Mouse (Mus musculus): ENCODE measurements around the gene Fam163b. TPM values are rescaled to one million over a fixed set of nuclear protein-coding genes. Genes with fewer than 3 reads are reported as not detected.

Fam163b gene
- total and polyA plus RNA-seq, 3 experiments: not detected

DNA sequence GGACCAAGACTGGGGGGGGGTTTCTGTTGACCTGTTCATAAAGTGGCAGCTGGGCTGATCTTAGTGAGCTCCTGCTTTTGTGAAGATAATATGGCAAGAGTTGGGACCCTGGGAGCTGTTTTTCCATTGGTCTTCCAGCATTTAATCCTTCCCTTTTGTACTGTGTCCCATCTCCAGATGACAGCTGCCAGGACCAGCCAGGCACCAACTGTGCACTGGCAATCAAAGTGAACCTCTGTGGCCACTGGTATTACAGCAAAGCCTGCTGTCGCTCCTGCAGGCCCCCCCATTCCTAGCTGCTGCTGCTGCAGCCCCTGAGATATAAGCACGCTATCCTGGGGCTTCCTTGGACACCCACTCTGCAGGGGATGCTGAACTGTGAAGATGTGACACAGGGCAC, 34.1 kb downstream of the Fam163b start:
- no peak for DNase-seq (ENCODE audit: low read depth, low spot score)
- Histone ChIP-seq H3K9ac (ENCODE audit: control insufficient read depth, low read depth, low read length, poor library complexity, severe bottlenecking) (no peak overlapping the region), H3K4me1 (ENCODE audit: control insufficient read depth in 1 of 2, insufficient read depth in 2 of 2, low read length in 2 of 2) (peaks cover 0 to 4% of the 10 kb centered on the region in 2 experiments; a peak in 1 of 4 replicates), H3K36me3 (ENCODE audit: control insufficient read depth in 1 of 2, insufficient read depth in 2 of 2, low read length in 2 of 2) (peaks cover 0 to 2% of the 10 kb centered on the region in 2 experiments; a peak in 1 of 4 replicates), H3K79me2 (ENCODE audit: control insufficient read depth, insufficient read depth, low read length, poor library complexity) (no peaks in the 10 kb centered on the region), H3K27ac (ENCODE audit: control insufficient read depth, low read depth, low read length) (no peak overlapping the region), H3K4me3 (ENCODE audit: control insufficient read depth in 1 of 2, insufficient read depth in 1 of 2, low read depth in 2 of 2, low read length in 2 of 2) (no peak overlapping the region), H3K9me3 (replicated peaks; ENCODE audit: insufficient read depth, low read length) (no peaks in the 10 kb centered on the region), H3K27me3 (ENCODE audit: control insufficient read depth in 1 of 2, insufficient read depth in 2 of 2, low read length in 2 of 2) (peaks cover 0 to 3% of the 10 kb centered on the region in 2 experiments; a peak in 2 of 4 replicates)
- no peak for TF ChIP-seq USF2 (IDR thresholded peaks at IDR 0.05; ENCODE audit: borderline replicate concordance in 1 of 2, insufficient read depth in 1 of 2, low read depth in 1 of 2, low read length in 2 of 2)
- TF ChIP-seq ZMIZ1 (IDR thresholded peaks at IDR 0.05; ENCODE audit: low read depth, low read length): no peak
- no peak for TF ChIP-seq TBP (IDR thresholded peaks at IDR 0.05; ENCODE audit: low read depth, low read length)
- no peak for TF ChIP-seq HCFC1 (IDR thresholded peaks at IDR 0.05; ENCODE audit: low read depth, low read length)
- no peak for TF ChIP-seq TCF12 (IDR thresholded peaks at IDR 0.05; ENCODE audit: low read depth, low read length)
- TF ChIP-seq MAZ (IDR thresholded peaks at IDR 0.05; ENCODE audit: low read depth, low read length): no peak
- TF ChIP-seq CHD1 (IDR thresholded peaks at IDR 0.05; ENCODE audit: low read depth, low read length): no peak
- no peak for TF ChIP-seq USF1 (IDR thresholded peaks at IDR 0.05; ENCODE audit: low read depth, low read length)
- no peak for TF ChIP-seq EP300 (IDR thresholded peaks at IDR 0.05; ENCODE audit: low read depth in 1 of 2, low read length in 2 of 2)
- no peak for TF ChIP-seq MYB (IDR thresholded peaks at IDR 0.05; ENCODE audit: low read depth, low read length)
- no peak for TF ChIP-seq NELFE (IDR thresholded peaks at IDR 0.05; ENCODE audit: low read depth, low read length)
- no peak for TF ChIP-seq MEF2A (IDR thresholded peaks at IDR 0.05; ENCODE audit: extremely low read depth, insufficient replicate concordance, low read depth, low read length, poor library complexity, severe bottlenecking)
- no peak for TF ChIP-seq GATA1 (IDR thresholded peaks at IDR 0.05; ENCODE audit: low read depth, low read length)
- no peak for TF ChIP-seq TAL1 (IDR thresholded peaks at IDR 0.05; ENCODE audit: low read length)

- H3K27ac ChIP-seq (ENCODE audit: control insufficient read depth, low read depth, low read length): no peak overlapping the region
Observed at GRCm38 (mm10) chr2:27106816-27107215, 35.5 kb downstream of the Fam163b start.

More at GRCm38 (mm10) chr2:27106816-27107215, 35.5 kb downstream of the Fam163b start:
- DNase-seq (ENCODE audit: low read depth, low spot score): no peak
- Histone ChIP-seq H3K9ac (ENCODE audit: control insufficient read depth, low read depth, low read length, poor library complexity, severe bottlenecking) (no peak overlapping the region), H3K79me2 (ENCODE audit: control insufficient read depth, insufficient read depth, low read length, poor library complexity) (no peaks in the 10 kb centered on the region), H3K4me1 (ENCODE audit: control insufficient read depth in 1 of 2, insufficient read depth in 2 of 2, low read length in 2 of 2) (peaks cover 0 to 4% of the 10 kb centered on the region in 2 experiments; a peak in 1 of 4 replicates), H3K27me3 (ENCODE audit: control insufficient read depth in 1 of 2, insufficient read depth in 2 of 2, low read length in 2 of 2) (peaks cover 0 to 1% of the 10 kb centered on the region in 2 experiments; a peak in 2 of 4 replicates), H3K36me3 (ENCODE audit: control insufficient read depth in 1 of 2, insufficient read depth in 2 of 2, low read length in 2 of 2) (peaks cover 0 to 2% of the 10 kb centered on the region in 2 experiments; a peak in 1 of 4 replicates), H3K4me3 (ENCODE audit: control insufficient read depth in 1 of 2, insufficient read depth in 1 of 2, low read depth in 2 of 2, low read length in 2 of 2) (no peak overlapping the region), H3K9me3 (replicated peaks; ENCODE audit: insufficient read depth, low read length) (no peaks in the 10 kb centered on the region)
- no peak for TF ChIP-seq SIN3A (IDR thresholded peaks at IDR 0.05; ENCODE audit: low read length)
- no peak for TF ChIP-seq HCFC1 (IDR thresholded peaks at IDR 0.05; ENCODE audit: low read depth, low read length)
- no peak for TF ChIP-seq MAX (IDR thresholded peaks at IDR 0.05; ENCODE audit: low read length)
- TF ChIP-seq POLR2AphosphoS5 (IDR thresholded peaks at IDR 0.05; ENCODE audit: borderline replicate concordance, low read depth, low read length): no peak
- TF ChIP-seq MAZ (IDR thresholded peaks at IDR 0.05; ENCODE audit: low read depth, low read length): no peak
- TF ChIP-seq JUND (IDR thresholded peaks at IDR 0.05; ENCODE audit: low read depth, low read length): no peak
- no peak for TF ChIP-seq MYB (IDR thresholded peaks at IDR 0.05; ENCODE audit: low read depth, low read length)
- TF ChIP-seq POLR2AphosphoS2 (IDR thresholded peaks at IDR 0.05; ENCODE audit: low read length): no peak
- TF ChIP-seq BHLHE40 (IDR thresholded peaks at IDR 0.05; ENCODE audit: borderline replicate concordance, low read depth, low read length): no peak
- no peak for TF ChIP-seq NELFE (IDR thresholded peaks at IDR 0.05; ENCODE audit: low read depth, low read length)
- no peak for TF ChIP-seq NRF1 (IDR thresholded peaks at IDR 0.05; ENCODE audit: insufficient read depth, low read depth, low read length, poor library complexity, severe bottlenecking)

Data from MEL (cell line).